Mouse (Mus musculus) embryonic stem cell, embryonic (primary cell): ENCODE results near the gene Prpf18.

Experiments
- CTCF ChIA-PET, 4 experiments: fragments of 300-600 bp in 2 of 4; fragments of 350-600 bp in 2 of 4; sonication (Branson Sonifier 250); formaldehyde crosslinking; loops; one replicate each; lab custom pipeline; 2022; ENCODE audit warnings: inconsistent platforms in 2 of 4; lab: Charles Lee
- POLR2A ChIA-PET, 4 experiments: fragments of 300-600 bp in 2 of 4; fragments of 350-600 bp in 2 of 4; sonication (Branson Sonifier 250); formaldehyde crosslinking; loops; one replicate each; lab custom pipeline; 2022; ENCODE audit warnings: antibody characterized with exemption in 4 of 4, inconsistent platforms in 1 of 4; lab: Charles Lee

Gene Prpf18

DNA sequence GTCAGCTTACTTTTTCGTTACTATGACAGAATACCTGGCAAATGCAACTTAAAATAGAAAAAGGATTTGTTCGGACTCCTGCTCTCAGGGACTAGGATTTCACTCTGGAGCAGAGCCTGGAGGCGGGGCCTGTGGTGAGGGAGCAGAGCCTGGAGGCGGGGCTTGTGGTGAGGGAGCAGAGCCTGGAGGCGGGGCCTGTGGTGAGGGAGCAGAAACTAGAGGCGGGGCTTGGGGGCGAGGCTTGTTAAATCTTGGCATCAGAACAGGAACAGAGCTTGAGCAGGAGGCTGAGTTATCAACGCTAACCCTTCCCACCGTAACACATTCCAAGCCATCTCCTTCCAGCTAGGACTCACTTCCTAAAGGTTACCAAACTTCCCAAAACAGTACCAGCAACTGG, 58.5 kb downstream of the Prpf18 start:
- ChIA-PET POLR2A (interaction anchor here in 3 of 4 experiments (0.6 to 4.5 kb wide), 21 partner anchors 8 to 1261 kb away, joined by 3 to 46 read pairs (median 4); partner anchors contain the start of gene Rpp38 (in 1 of the 3)), CTCF (interaction anchor here in 2 of 4 experiments (0.9 to 1.6 kb wide), 3 partner anchors 20 to 271 kb away, joined by 3 to 5 read pairs (median 3); no protein-coding TSS in a partner anchor)

GRCm38 (mm10) chr2:4592666-4593065, 59.2 kb downstream of the Prpf18 start:
- CTCF ChIA-PET = no interaction called here

DNA sequence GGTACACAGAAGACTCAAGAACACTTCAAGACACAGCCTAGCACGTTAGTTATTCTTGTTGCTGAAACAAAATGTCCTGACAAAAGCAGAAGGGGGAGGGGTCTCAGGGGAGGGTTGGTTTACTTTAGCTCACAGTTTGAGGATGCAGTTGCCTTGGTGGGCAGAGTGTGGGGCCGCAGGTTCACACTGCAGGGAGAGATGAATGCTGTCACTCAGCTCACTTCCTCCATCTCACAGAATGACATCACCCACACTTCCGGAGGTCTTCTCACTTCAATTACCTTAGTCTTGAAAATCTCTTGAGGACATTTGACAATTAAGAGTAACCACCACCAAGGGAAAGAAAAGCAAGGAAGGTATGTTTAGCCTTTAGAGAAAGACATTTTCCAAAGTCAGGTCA, 60.3 kb downstream of the Prpf18 start:
- ChIA-PET POLR2A (interaction anchor here in 2 of 4 experiments (0.7 to 4.5 kb wide), 7 partner anchors 11 to 42 kb away, joined by 3 to 46 read pairs (median 6); no protein-coding TSS in a partner anchor), CTCF (no interaction called here)

More at GRCm38 (mm10) chr2:4592666-4593065, 59.2 kb downstream of the Prpf18 start:
- POLR2A ChIA-PET = interaction anchor here in 3 of 4 experiments (0.7 to 4.5 kb wide), 11 partner anchors 10 to 60 kb away, joined by 3 to 46 read pairs (median 4); no protein-coding TSS in a partner anchor

- POLR2A ChIA-PET = interaction anchor here in 2 of 4 experiments (0.6 to 4.5 kb wide), 11 partner anchors 8 to 68 kb away, joined by 3 to 56 read pairs (median 4); no protein-coding TSS in a partner anchor
- CTCF ChIA-PET = no interaction called here
Observed at GRCm38 (mm10) chr2:4587685-4588409, 64.1 kb downstream of the Prpf18 start.

- CTCF ChIA-PET = no interaction called here
- POLR2A ChIA-PET = interaction anchor here in 3 of 4 experiments (1.0 to 4.5 kb wide), 11 partner anchors 8 to 45 kb away, joined by 3 to 56 read pairs (median 5); no protein-coding TSS in a partner anchor
Observed at GRCm38 (mm10) chr2:4586245-4586644, 65.7 kb downstream of the Prpf18 start.

- ChIA-PET CTCF (no interaction called here), POLR2A (interaction anchor here in 1 of 4 experiments (1.6 to 4.5 kb wide), 3 partner anchors 10 to 11 kb away, joined by 4 to 56 read pairs (median 7); no protein-coding TSS in a partner anchor)
Observed at GRCm38 (mm10) chr2:4584252-4584651, 67.7 kb downstream of the Prpf18 start.

DNA sequence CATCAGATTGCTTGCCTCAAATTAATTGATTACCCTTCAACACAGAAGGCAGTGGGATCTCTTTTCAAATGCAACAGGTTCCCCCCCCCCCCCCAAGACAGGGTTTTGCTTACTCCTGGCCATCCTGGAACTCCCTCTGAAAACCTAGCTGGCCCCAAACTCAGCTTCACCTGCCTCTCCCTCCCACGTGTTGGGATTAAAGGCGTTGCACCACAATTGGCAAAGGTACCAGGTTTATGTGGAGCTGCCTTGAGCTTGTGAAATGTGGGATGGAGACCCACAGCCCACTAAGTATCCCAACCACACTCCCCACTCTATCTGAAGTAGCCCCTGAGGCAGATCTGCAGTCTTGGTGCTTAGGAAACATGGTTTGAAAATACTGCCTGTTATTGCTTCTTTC, 69.0 kb downstream of the Prpf18 start:
- CTCF ChIA-PET = interaction anchor here in 2 of 4 experiments (0.6 kb wide), 2 partner anchors 1132 to 1215 kb away, joined by 6 to 11 read pairs; partner anchors contain the start of gene Camk1d (in 1 of the 2)
- POLR2A ChIA-PET = interaction anchor here (0.5 to 2.2 kb wide), 8 partner anchors 9 to 888 kb away, joined by 3 to 7 read pairs (median 4); no protein-coding TSS in a partner anchor

GRCm38 (mm10) chr2:4580666-4581065, 71.2 kb downstream of the Prpf18 start:
- ChIA-PET POLR2A (interaction anchor here in 2 of 4 experiments (1.4 to 1.9 kb wide), 5 partner anchors 9 to 16 kb away, joined by 4 to 6 read pairs (median 5); no protein-coding TSS in a partner anchor), CTCF (no interaction called here)

DNA sequence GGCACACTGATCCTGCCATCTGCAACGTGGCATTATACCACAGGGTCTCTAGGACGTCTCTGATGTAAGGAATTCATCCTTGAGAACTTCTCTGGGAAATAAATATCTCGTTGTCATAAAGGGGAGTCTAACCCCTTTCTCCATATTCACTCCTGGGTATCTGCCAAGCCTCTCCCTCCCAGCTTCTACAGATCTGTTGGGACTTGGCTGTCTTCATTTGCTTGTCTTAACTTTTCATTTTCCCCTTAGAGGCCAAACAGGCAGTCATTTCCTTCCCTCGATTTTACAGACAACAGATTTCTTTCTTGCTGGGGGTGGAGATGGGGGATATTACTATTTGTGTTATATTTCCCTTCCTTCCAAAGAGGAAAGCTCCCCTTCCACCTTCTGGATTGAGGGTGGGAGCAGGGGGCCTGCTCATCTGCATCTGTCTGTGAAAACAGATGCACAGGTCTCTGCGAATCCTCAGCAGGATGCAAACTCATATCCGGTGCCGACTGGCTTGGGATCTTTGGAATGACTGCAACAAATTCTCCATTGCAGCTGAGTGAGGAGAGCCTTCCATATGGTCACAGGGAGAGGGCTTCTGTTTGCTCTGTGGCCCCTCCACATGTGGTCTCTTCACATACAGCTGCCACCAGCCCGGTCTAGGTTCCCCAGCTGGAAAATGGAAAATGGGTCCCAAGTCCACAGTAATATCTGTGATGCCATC, 72.4 kb downstream of the Prpf18 start:
- CTCF ChIA-PET = interaction anchor here in 2 of 4 experiments (0.6 kb wide), 2 partner anchors 103 to 285 kb away, joined by 3 to 4 read pairs; no protein-coding TSS in a partner anchor
- POLR2A ChIA-PET = interaction anchor here in 2 of 4 experiments (0.5 to 1.6 kb wide), 13 partner anchors 8 to 249 kb away, joined by 3 to 6 read pairs (median 3); no protein-coding TSS in a partner anchor

DNA sequence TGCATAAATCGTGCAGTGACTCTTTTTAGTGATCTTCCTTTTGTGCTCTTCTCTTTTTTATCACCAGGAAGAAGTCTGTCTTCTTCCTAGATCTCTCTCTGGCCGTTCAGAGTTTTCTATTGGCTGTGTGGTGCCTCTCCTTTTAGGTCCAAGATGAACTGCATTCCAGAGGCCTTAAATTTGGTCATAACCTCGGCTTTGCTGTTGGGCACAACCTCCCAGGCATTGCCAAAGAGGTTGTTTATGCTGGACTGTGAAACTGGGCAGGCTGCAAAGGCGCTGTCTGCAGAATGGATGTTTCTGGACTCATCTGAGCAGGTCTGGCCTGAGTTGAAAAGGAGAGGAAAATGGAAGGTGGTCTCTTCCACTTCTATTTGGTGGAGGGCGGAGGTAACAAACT, 73.6 kb downstream of the Prpf18 start:
- ChIA-PET POLR2A (interaction anchor here in 1 of 4 experiments (5.3 kb wide), 1 partner anchor 15 kb away, joined by 46 read pairs; no protein-coding TSS in a partner anchor), CTCF (no interaction called here)

GRCm38 (mm10) chr2:4575975-4576374, 75.9 kb downstream of the Prpf18 start:
- ChIA-PET POLR2A (interaction anchor here in 3 of 4 experiments (0.7 to 10.1 kb wide), 18 partner anchors 10 to 37 kb away, joined by 3 to 173 read pairs (median 12); no protein-coding TSS in a partner anchor), CTCF (no interaction called here)

- ChIA-PET POLR2A (interaction anchor here in 3 of 4 experiments (0.7 to 10.1 kb wide), 27 partner anchors 11 to 92 kb away, joined by 3 to 173 read pairs (median 6); partner anchors contain the start of gene Prpf18 (in 1 of the 3)), CTCF (interaction anchor here in 1 of 4 experiments (0.5 kb wide), 1 partner anchor 76 kb away, joined by 4 read pairs; no protein-coding TSS in a partner anchor)
Observed at GRCm38 (mm10) chr2:4575163-4575562, 76.8 kb downstream of the Prpf18 start.

DNA sequence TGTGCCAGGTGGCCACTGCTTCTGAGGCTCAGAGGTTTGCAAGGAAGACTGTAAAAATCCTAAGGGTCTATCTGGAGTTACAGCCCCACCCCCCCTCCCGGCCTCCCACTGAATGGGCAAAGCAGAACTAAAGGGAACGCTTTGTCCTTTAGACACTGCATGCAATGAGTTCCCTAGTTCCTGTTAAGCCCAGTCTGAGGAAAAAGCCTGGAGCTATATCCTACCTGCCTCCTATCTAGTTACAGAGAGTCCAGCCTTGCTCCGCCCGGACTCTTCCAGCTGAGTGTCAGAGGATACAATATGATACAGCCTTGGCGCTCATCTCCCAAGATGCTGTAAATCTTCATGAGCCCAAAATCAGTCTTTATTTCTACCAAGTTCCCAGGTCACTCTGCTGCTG, 77.7 kb downstream of the Prpf18 start:
- CTCF ChIA-PET = interaction anchor here in 3 of 4 experiments (0.6 to 2.4 kb wide), 8 partner anchors 15 to 388 kb away, joined by 3 to 16 read pairs (median 3); no protein-coding TSS in a partner anchor
- POLR2A ChIA-PET = interaction anchor here (0.5 to 10.1 kb wide), 45 partner anchors 9 to 1154 kb away, joined by 3 to 173 read pairs (median 4); partner anchors contain the start of gene Prpf18 (in 1 of the 4)

GRCm38 (mm10) chr2:4573386-4573785, 78.5 kb downstream of the Prpf18 start:
- POLR2A ChIA-PET = interaction anchor here in 3 of 4 experiments (0.8 to 10.1 kb wide), 34 partner anchors 10 to 861 kb away, joined by 3 to 173 read pairs (median 6); no protein-coding TSS in a partner anchor
- CTCF ChIA-PET = interaction anchor here in 3 of 4 experiments (0.6 to 2.4 kb wide), 10 partner anchors 10 to 291 kb away, joined by 3 to 16 read pairs (median 4); no protein-coding TSS in a partner anchor

GRCm38 (mm10) chr2:4572498-4573263, 79.2 kb downstream of the Prpf18 start:
- CTCF ChIA-PET = interaction anchor here in 3 of 4 experiments (0.6 to 2.4 kb wide), 10 partner anchors 9 to 292 kb away, joined by 3 to 16 read pairs (median 4); no protein-coding TSS in a partner anchor

More at GRCm38 (mm10) chr2:4572498-4573263, 79.2 kb downstream of the Prpf18 start:
- POLR2A ChIA-PET = interaction anchor here in 2 of 4 experiments (0.9 to 10.1 kb wide), 21 partner anchors 10 to 860 kb away, joined by 3 to 173 read pairs (median 10); no protein-coding TSS in a partner anchor
